Mouse (Mus musculus) liver, embryonic 12.5 days (tissue): ENCODE measurements around the gene Gm21293. TPM values are rescaled to one million over a fixed set of nuclear protein-coding genes. Genes with fewer than 3 reads are reported as not detected.
"Not testable (repeated sequence)": the region's sequence is repeated elsewhere in the genome, so short reads cannot be mapped to it uniquely, and the experiment has no call there.

Experiments
- ATAC-seq: fragments of 200-750 bp; cut with Nextera tagmentation; 2 replicates; pipeline ENCODE4 v1.8.0; 2017; ENCODE audit warnings: moderate number of reproducible peaks, mild to moderate bottlenecking, moderate library complexity
- H3K27ac ChIP-seq: fragments of 300-500 bp; sonication (generic); 2 replicates; pipeline ENCODE4 v1.5.1; 2016; ENCODE audit warnings: mild to moderate bottlenecking
- H3K27me3 ChIP-seq: fragments of 300-500 bp; sonication (generic); replicated peaks from 2 replicates; pipeline ENCODE4 v1.6.1; 2016; ENCODE audit warnings: mild to moderate bottlenecking, moderate library complexity
- H3K36me3 ChIP-seq: fragments of 300-500 bp; sonication (generic); 2 replicates; pipeline ENCODE4 v1.6.1; 2016; ENCODE audit warnings: mild to moderate bottlenecking, moderate library complexity
- H3K4me1 ChIP-seq: fragments of 300-500 bp; sonication (generic); 2 replicates; pipeline ENCODE4 v1.6.1; 2016
- H3K4me2 ChIP-seq: fragments of 300-500 bp; sonication (generic); 2 replicates; pipeline ENCODE4 v1.6.1; 2016; ENCODE audit warnings: mild to moderate bottlenecking, moderate library complexity
- H3K4me3 ChIP-seq: fragments of 300-500 bp; sonication (generic); 2 replicates; pipeline ENCODE4 v1.5.1; 2016; ENCODE audit warnings: mild to moderate bottlenecking, moderate library complexity
- H3K9ac ChIP-seq: fragments of 300-500 bp; sonication (generic); 2 replicates; pipeline ENCODE4 v1.6.1; 2016; ENCODE audit warnings: mild to moderate bottlenecking, moderate library complexity
- H3K9me3 ChIP-seq: fragments of 300-500 bp; sonication (generic); replicated peaks from 2 replicates; pipeline ENCODE4 v1.6.1; 2016; ENCODE audit warnings: mild to moderate bottlenecking, moderate library complexity
- WGBS: fragments of 180-500 bp; shearing (Covaris S2); methylation state at CpG from one replicate; pipeline ENCODE4 v1.1.7; 2016; ENCODE audit not compliant: insufficient replicate concordance; 5-methylcytosine and 5-hydroxymethylcytosine counted together
- polyA plus RNA-seq: library from polyadenylated mRNA; unstranded; fragments of >200 nt; fragmentation: Nextera tagmentation; extraction: Ambion mirVana; gene quantifications from 2 replicates; pipeline ENCODE4 v1.2.1, GENCODE M21; 2016

Gm21293 gene
- not detected in 2 replicates for polyA plus RNA-seq

- H3K4me1 ChIP-seq, H3K4me2 ChIP-seq, H3K27me3 ChIP-seq, H3K36me3 ChIP-seq, H3K27ac ChIP-seq, H3K9ac ChIP-seq, H3K9me3 ChIP-seq, H3K4me3 ChIP-seq, ATAC-seq: not testable (repeated sequence)
- WGBS: no CpG with 5 or more reads among the region's 3 CpGs
Measured at GRCm38 (mm10) chr10:104142687-104143086, at the start of gene Gm21293. TSS of gene Gm21293 (plus strand) at chr10:104142987.

GRCm38 (mm10) chr10:104110044-104110443, 32.7 kb upstream of the Gm21293 start:
- Histone ChIP-seq H3K4me2 (no peak overlapping the region), H3K27me3 (no peaks in the 10 kb centered on the region), H3K9ac (no peak overlapping the region), H3K9me3 (no peaks in the 10 kb centered on the region), H3K4me1 (no peaks in the 10 kb centered on the region), H3K4me3 (no peak overlapping the region), H3K27ac (no peak overlapping the region), H3K36me3 (no peaks in the 10 kb centered on the region)
- ATAC-seq: no peak
- WGBS: 61% methylated on average over 3 of the region's 3 CpGs

GRCm38 (mm10) chr10:104118312-104118711, 24.5 kb upstream of the Gm21293 start:
- H3K27me3 ChIP-seq: no peaks in the 10 kb centered on the region
- H3K4me2 ChIP-seq: no peak overlapping the region
- no peaks in the 10 kb centered on the region for H3K9me3 ChIP-seq
- H3K36me3 ChIP-seq: no peaks in the 10 kb centered on the region
- no peak overlapping the region for H3K9ac ChIP-seq
- ATAC-seq: no peak
- H3K4me3 ChIP-seq: no peak overlapping the region
- H3K4me1 ChIP-seq: no peaks in the 10 kb centered on the region
- no peak overlapping the region for H3K27ac ChIP-seq
- 43% methylated on average over 2 of the region's 2 CpGs for WGBS

DNA sequence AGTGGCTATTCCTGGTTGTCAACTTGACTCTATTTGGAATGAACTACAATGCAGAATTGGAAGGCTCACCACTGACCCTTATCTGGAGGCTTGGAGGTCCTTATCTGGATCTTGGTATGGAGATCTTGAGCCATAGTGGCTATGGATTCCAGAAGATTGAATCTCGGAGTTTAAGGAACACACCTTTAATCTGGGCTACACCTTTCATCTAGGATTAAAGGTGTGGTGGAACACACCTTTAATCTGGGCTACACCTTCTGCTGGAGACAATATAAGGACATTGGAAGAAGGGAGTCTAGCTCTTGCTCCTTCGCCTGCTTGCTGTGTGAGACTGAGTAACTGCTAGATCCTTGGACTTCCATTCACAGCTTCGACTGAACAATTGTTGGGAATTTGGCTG, 8.4 kb downstream of the Gm21293 start, which contains the start of gene Gm6763:
Gm6763 (plus strand) TSS at position 301 of the 400 bp plus-strand sequence.
- H3K4me2 ChIP-seq, H3K9me3 ChIP-seq, H3K4me3 ChIP-seq, H3K9ac ChIP-seq, H3K27ac ChIP-seq, ATAC-seq, H3K36me3 ChIP-seq, H3K4me1 ChIP-seq, H3K27me3 ChIP-seq: not testable (repeated sequence)
- WGBS: no CpG with 5 or more reads among the region's 3 CpGs

GRCm38 (mm10) chr10:104159706-104160105, 16.9 kb downstream of the Gm21293 start, which contains the start of gene Gm8764:
TSS of gene Gm8764 (plus strand) at chr10:104160006.
- H3K27ac ChIP-seq, H3K27me3 ChIP-seq, H3K4me3 ChIP-seq, H3K9me3 ChIP-seq, H3K4me2 ChIP-seq, H3K4me1 ChIP-seq, ATAC-seq, H3K9ac ChIP-seq, H3K36me3 ChIP-seq: not testable (repeated sequence)
- WGBS: no CpG with 5 or more reads among the region's 3 CpGs

GRCm38 (mm10) chr10:104168215-104168614, 25.4 kb downstream of the Gm21293 start, which contains the start of gene Gm21304:
TSS of gene Gm21304 (plus strand) at chr10:104168515.
- not testable (repeated sequence) for H3K4me2 ChIP-seq, H3K9ac ChIP-seq, H3K27me3 ChIP-seq, H3K4me1 ChIP-seq, H3K4me3 ChIP-seq, H3K27ac ChIP-seq, ATAC-seq, H3K36me3 ChIP-seq, H3K9me3 ChIP-seq
- WGBS: no CpG with 5 or more reads among the region's 3 CpGs

- no CpG with 5 or more reads among the region's 3 CpGs for WGBS
- not testable (repeated sequence) for H3K4me2 ChIP-seq, H3K4me1 ChIP-seq, H3K4me3 ChIP-seq, H3K27ac ChIP-seq, H3K9me3 ChIP-seq, ATAC-seq, H3K9ac ChIP-seq, H3K36me3 ChIP-seq, H3K27me3 ChIP-seq
Measured at GRCm38 (mm10) chr10:104176724-104177123, 33.9 kb downstream of the Gm21293 start, which contains the start of gene Gm21312. TSS of gene Gm21312 (plus strand) at chr10:104177024.

DNA sequence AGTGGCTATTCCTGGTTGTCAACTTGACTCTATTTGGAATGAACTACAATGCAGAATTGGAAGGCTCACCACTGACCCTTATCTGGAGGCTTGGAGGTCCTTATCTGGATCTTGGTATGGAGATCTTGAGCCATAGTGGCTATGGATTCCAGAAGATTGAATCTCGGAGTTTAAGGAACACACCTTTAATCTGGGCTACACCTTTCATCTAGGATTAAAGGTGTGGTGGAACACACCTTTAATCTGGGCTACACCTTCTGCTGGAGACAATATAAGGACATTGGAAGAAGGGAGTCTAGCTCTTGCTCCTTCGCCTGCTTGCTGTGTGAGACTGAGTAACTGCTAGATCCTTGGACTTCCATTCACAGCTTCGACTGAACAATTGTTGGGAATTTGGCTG, 42.4 kb downstream of the Gm21293 start, which contains the start of gene Gm20765:
Gm20765 (plus strand) TSS at position 301 of the 400 bp plus-strand sequence.
- H3K27ac ChIP-seq, H3K36me3 ChIP-seq, H3K9ac ChIP-seq, H3K27me3 ChIP-seq, H3K4me3 ChIP-seq, ATAC-seq, H3K4me1 ChIP-seq, H3K9me3 ChIP-seq, H3K4me2 ChIP-seq: not testable (repeated sequence)
- no CpG with 5 or more reads among the region's 3 CpGs for WGBS

- WGBS: no CpG with 5 or more reads among the region's 3 CpGs
- H3K9me3 ChIP-seq, H3K36me3 ChIP-seq, H3K4me1 ChIP-seq, H3K9ac ChIP-seq, ATAC-seq, H3K27ac ChIP-seq, H3K4me2 ChIP-seq, H3K27me3 ChIP-seq, H3K4me3 ChIP-seq: not testable (repeated sequence)
Measured at GRCm38 (mm10) chr10:104193742-104194141, 51.0 kb downstream of the Gm21293 start, which contains the start of gene Gm4340. TSS of gene Gm4340 (plus strand) at chr10:104194042.

Other genes with a start within 250 kb of the Gm21293 start
- not detected in 2 replicates for gene Gm6763, start 8.5 kb downstream of the Gm21293 start, polyA plus RNA-seq
- gene Gm8764, start 17.0 kb downstream of the Gm21293 start, polyA plus RNA-seq: not detected in 2 replicates
- gene Gm21304, start 25.5 kb downstream of the Gm21293 start, polyA plus RNA-seq: not detected in 2 replicates
- not detected in 2 replicates for gene Gm21312, start 34.0 kb downstream of the Gm21293 start, polyA plus RNA-seq
- gene Gm20765, start 42.5 kb downstream of the Gm21293 start, polyA plus RNA-seq: not detected in 2 replicates
- gene Gm4340, start 51.1 kb downstream of the Gm21293 start, polyA plus RNA-seq: not detected in 2 replicates